Mouse (Mus musculus): ENCODE results near the gene Jpt2.
"Not testable (repeated sequence)": the region's sequence is repeated elsewhere in the genome, so short reads cannot be mapped to it uniquely, and the experiment has no call there.

Gene Jpt2

DNA sequence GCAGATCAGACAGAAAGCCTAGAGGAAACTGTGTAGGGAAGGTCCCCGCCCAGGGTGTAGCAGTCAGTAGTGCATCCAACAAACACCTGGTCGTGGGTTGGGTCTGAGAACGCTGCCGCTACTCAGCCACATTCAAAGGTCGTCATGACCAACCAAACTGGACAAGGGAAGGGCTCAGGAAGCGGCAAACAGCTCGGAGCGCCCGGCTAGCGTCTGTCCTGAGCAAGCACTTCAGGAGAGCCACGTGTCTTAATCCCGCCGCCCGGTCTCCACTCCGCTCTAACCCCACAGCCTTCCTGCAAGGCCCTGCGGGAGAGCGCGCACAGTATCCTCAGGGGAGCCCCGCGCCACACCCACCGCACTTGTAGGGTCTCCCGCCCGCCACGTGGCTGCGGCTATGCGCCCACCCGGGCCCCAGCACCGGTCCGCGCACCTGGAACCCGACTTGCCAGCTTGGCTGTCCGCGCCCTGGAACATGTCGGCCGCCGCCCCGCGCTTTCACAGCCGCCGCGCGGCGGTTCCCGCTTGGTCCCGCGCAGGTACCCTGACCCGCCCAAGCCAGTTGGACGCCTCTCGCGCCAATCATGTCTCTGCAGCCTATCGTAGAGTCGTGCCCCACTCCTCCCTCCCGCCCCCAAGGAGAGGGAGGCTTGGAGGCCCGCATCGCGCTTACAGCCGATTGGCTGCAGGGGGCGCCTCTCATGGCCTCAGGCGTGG, at the start of gene Jpt2:
Gene Jpt2, minus strand, starts transcription at position 555 of the 717 bp plus-strand sequence.
- peak; percentile 98 to 99 for DNase-seq

- no peak for DNase-seq
Observed at GRCm38 (mm10) chr17:25007480-25007879, 47.0 kb upstream of the Jpt2 start.

DNA sequence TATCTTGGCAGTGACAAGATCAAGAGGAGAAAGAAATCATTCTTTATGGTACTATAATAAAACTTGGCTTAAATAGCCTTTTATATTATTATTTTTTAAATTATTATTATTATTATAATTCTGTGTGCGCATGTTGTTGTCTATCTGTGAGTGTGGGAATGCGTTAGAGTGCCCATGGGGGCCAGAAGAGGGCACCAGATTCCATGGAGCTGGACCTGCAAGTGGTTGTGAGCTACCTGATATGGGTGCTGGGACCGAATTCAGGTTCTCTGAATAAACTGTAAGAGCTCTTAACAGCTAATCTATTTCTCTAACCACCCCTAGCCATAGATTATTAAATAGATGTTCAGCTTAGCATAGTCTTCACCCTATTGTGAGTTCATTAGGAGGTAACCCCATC, 44.6 kb upstream of the Jpt2 start:
- DNase-seq = no peak

GRCm38 (mm10) chr17:24994721-24995120, 34.2 kb upstream of the Jpt2 start:
- DNase-seq = peak in 1 of 2 experiments; percentile 43

GRCm38 (mm10) chr17:24987221-24987620, 26.7 kb upstream of the Jpt2 start:
- DNase-seq = no peak

- DNase-seq = no peak
Observed at GRCm38 (mm10) chr17:24960852-24961715, 595 bp upstream of the Jpt2 start.

DNA sequence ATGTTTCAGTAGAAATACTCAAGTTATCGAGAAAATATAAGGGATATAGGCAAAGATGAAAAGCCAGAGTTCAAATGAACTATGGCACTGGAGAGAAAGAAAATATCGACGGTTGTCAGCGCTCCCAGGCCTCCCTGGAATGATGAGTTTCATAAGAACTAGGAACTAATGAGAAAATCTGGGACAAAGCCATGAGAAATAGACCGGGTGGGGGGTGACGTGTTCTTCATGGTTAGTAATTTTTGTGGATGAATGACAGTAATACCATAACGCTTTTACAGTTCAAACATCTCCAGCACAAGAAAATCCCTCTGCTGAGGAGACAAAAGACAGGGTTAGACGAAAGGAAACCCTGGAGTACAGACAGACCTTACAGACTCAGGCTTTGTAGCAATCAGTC, 1.1 kb downstream of the Jpt2 start:
- no peak for DNase-seq

DNA sequence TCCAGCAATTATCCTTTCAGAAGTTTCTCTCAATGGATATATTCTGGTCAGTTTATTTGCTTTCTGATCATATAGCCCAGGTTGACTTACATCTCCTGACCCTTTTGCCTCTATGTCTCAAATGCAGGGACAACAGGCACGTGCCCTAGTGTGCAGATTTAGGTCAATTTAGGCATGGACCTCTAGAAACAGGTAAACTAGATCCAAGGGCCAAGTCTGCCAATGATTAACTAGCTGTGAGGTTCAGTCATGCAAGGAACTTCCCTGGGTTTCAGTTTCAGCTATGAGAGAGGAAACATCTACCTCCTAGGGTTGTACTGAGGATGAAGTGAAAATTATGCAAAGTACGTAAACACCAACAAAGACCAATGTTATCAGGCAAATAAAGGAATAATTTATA, 7.2 kb downstream of the Jpt2 start:
- DNase-seq = no peak

GRCm38 (mm10) chr17:24950671-24951070, 9.8 kb downstream of the Jpt2 start:
- no peak for DNase-seq

GRCm38 (mm10) chr17:24948204-24948603, 12.3 kb downstream of the Jpt2 start:
- DNase-seq = no peak

DNA sequence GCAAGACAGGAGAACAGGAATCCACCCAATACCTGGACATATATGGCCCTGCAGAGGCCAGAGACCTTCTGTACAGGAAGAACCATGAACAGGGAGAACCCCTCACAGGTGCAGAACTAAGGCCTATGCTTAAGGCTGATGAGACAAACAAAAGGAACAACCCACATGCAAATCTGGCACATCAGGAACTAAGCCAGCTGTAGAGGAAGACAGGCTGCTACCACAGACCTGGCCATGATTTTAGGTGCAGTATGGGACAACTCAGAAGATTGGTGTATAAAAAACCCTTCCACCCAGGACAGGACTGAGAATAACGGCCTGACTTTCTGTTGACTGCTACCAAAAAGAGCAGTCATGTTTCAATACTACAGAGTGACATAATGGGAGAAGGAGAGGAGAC, 16.9 kb downstream of the Jpt2 start:
- not testable (repeated sequence) for DNase-seq

- DNase-seq = peak; percentile 11 to 18
Observed at GRCm38 (mm10) chr17:24943036-24943435, 17.5 kb downstream of the Jpt2 start.

GRCm38 (mm10) chr17:24942453-24942852, 18.0 kb downstream of the Jpt2 start:
- DNase-seq = peak; percentile 50 to 71

- no peak for DNase-seq
Observed at GRCm38 (mm10) chr17:24937266-24937665, 23.2 kb downstream of the Jpt2 start.

- DNase-seq = peak; percentile 96 to 98
Observed at GRCm38 (mm10) chr17:24936259-24937237, 23.9 kb downstream of the Jpt2 start, which contains the start of gene Mapk8ip3. TSS of gene Mapk8ip3 (minus strand) at chr17:24936977.

- DNase-seq = no peak
Observed at GRCm38 (mm10) chr17:24935666-24936065, 24.8 kb downstream of the Jpt2 start.

- no peak for DNase-seq
Observed at GRCm38 (mm10) chr17:24934926-24935325, 25.6 kb downstream of the Jpt2 start.

GRCm38 (mm10) chr17:24933163-24933562, 27.3 kb downstream of the Jpt2 start:
- DNase-seq = no peak

GRCm38 (mm10) chr17:24932431-24932830, 28.1 kb downstream of the Jpt2 start:
- DNase-seq = no peak

DNA sequence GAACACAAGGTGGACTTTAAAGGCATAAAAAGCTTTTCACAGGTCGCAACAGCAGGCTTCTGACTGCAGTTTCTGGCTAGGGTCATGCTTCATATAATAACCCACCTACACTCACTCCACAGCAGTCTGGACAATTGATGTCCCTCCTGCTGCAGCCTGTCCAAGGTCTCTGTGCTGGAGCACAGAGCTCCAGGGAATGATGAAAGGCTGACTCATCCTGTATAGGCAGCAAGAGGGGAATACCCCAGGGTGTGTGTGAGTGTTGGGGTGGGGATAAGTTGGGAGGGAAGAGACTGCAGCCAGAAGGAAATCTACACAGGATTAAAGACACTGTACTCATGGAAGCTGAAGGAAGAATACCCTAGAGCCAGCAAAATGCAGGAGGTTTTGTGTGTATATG, 31.0 kb downstream of the Jpt2 start:
- no peak for DNase-seq

DNA sequence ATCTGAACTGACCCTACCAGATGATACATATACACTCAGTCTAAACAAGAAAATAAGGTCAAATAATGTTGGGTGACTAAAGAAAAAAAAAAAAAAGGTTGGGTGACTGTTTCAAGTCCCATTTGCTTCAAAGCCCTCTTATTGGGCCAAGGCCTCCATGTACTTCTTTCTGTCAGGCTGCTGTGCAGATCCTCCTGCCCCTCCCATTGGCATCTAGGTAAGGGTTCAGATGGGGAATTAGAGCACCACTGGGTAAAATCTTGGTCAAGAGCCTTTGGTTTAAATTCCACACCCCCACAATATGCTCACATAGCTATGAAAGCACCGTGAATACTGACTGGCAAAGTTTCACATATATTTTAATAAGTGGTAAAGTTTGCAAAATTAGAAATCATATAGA, 37.2 kb downstream of the Jpt2 start:
- no peak for DNase-seq

GRCm38 (mm10) chr17:24913984-24914383, 46.5 kb downstream of the Jpt2 start:
- DNase-seq = no peak

DNA sequence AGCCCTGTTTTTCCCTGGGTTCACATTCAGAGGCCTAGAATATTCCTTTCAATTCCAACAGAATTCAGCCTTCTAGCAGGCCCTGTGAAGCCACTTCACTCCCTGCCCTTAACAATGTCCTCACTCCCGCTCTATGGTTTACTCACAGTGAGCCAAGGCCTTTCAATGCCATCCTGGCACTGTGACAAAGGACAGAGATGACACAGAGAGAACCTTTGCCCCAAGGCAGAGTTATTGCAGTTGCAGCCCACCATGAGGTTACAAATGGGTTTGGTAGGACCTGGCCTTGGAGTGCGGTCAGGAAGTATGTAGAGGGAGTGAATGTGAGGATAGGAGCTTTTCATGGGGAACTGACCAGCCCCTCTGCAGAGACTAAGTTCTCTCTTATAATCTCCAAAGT, 52.9 kb downstream of the Jpt2 start:
- DNase-seq = no peak

Data from cerebellum, postnatal 25 days (tissue).